ENCODE assay signal across 8 mouse cellular contexts in the genomic region with DNA sequence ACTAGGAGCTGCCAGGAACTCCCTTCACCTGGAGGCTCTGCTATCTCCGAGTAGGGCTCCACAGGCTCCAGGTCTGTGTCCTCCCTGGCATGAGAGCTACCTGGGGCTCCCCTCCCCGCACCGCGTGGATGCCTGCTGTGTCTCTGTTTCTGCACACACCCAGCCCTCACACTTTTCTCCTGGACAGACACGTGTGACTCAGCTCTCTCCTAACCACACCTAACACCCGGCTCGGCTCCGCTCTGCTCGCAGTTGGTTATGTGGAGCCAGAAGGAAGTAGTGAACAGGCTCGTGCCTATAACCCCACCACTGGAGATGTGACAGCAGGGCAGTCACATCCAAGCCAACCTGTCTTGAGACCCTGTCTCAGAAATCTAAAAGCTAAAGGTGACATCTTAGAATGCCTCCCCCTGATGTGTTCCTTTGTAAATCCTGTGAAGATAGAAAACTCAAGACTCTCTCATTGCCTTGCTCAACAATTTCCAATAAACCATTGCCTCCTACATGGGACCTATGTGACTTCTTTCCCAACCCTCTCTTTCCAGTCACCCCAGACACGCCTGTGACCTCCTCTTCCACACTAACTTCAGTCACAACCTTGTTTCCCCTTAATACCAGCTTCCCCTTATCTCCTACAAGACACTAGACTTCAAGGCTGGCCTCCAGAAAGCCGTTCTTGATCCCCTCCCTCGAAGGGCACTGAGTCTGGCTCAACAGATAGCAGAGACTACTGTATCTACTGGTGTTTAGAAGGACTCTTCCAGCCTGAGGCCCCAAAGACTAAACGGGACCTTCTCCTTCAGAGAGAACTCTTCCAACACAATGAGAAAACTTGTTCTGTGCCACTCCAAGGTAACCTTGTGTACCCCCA. TPM values are rescaled to one million over a fixed set of nuclear protein-coding genes. Genes with fewer than 3 reads are reported as not detected.
A peak's percentile ranks its signal among the peaks of the same experiment; 100 is the strongest.
DNase-seq lines count a peak whose midpoint lies in the region; ATAC-seq lines count a peak whose summit lies in the region.

No protein-coding gene starts in this region.

- no peak for DNase-seq in heart, adult 9 months (ENCODE audit: low spot score in 2 of 2)
- peak; percentile 2 for DNase-seq in thymus, postnatal 14 days
- DNase-seq in thymus, adult 18-20 months, result no peak
- DNase-seq in spleen, postnatal 4 days (ENCODE audit: low spot score in 2 of 2), result peak; percentile 71 to 76
- no peak for DNase-seq in embryo, embryonic 11 days
- no peak for DNase-seq in urinary bladder, adult 18-20 months (ENCODE audit: low spot score in 2 of 2)

- H3K4me3 ChIP-seq in heart, embryonic 12.5 days, result no peak overlapping the region
- H3K4me3 ChIP-seq in intestine, embryonic 16.5 days (ENCODE audit: low read length), result no peak overlapping the region; the same call in 1 of the 2 replicates

- no peak for ATAC-seq in heart, embryonic 12.5 days (ENCODE audit: insufficient number of reproducible peaks, low FRiP score)
- peak; percentile 33 for ATAC-seq in intestine, embryonic 16.5 days

- peaks cover 27% of the 10 kb centered on the region for H3K36me3 ChIP-seq in heart, embryonic 12.5 days
- 0 out of 2 replicates have a peak, but pooled peaks cover 8% of the 10 kb centered on the region for H3K36me3 ChIP-seq in intestine, embryonic 16.5 days (ENCODE audit: control insufficient read depth, insufficient read depth, low read length)

- H3K9ac ChIP-seq in heart, embryonic 12.5 days, result 0 out of 2 replicates have a peak overlapping the region, but pooled peaks have one; percentile 18
- peak overlapping the region; percentile 29; the same call in 1 of the 2 replicates for H3K9ac ChIP-seq in intestine, embryonic 16.5 days (ENCODE audit: low read depth, low read length)

- H3K27ac ChIP-seq in heart, embryonic 12.5 days (ENCODE audit: poor library complexity, severe bottlenecking), result peak overlapping the region; percentile 14; the same call in 1 of the 2 replicates
- H3K27ac ChIP-seq in intestine, embryonic 16.5 days (ENCODE audit: low read length), result peak overlapping the region; percentile 66

- 23% methylated on average over 14 of the region's 14 CpGs for WGBS in heart, embryonic 12.5 days
- WGBS in intestine, embryonic 16.5 days, result 27% methylated on average over 14 of the region's 14 CpGs

- peaks cover 51% of the 10 kb centered on the region for H3K4me1 ChIP-seq in heart, embryonic 12.5 days (replicated peaks)
- H3K4me1 ChIP-seq in intestine, embryonic 16.5 days (ENCODE audit: control insufficient read depth, insufficient read depth, low read length), result peaks cover 29% of the 10 kb centered on the region

- peaks cover 97% of the 10 kb centered on the region for H3K27me3 ChIP-seq in heart, embryonic 12.5 days (replicated peaks)
- peaks cover 39% of the 10 kb centered on the region for H3K27me3 ChIP-seq in intestine, embryonic 16.5 days (replicated peaks; ENCODE audit: control insufficient read depth, insufficient read depth, low read length)

- H3K9me3 ChIP-seq in heart, embryonic 12.5 days (replicated peaks), result no peaks in the 10 kb centered on the region
- H3K9me3 ChIP-seq in intestine, embryonic 16.5 days (ENCODE audit: control insufficient read depth, low read length), result no peaks in the 10 kb centered on the region

- peak overlapping the region; percentile 78 for H3K4me2 ChIP-seq in heart, embryonic 12.5 days
- H3K4me2 ChIP-seq in intestine, embryonic 16.5 days (ENCODE audit: low read depth, low read length), result peak overlapping the region; percentile 63

RNA-seq across cellular contexts. Expression of a gene that starts 11.0 kb away (rescaled TPM):
- polyA plus RNA-seq in heart, embryonic 12.5 days (2016; fragmentation: Nextera tagmentation; extraction: Ambion mirVana), result 7.2 and 7.6 TPM in 2 replicates
- 9.1 and 9.8 TPM in 2 replicates for polyA plus RNA-seq in intestine, embryonic 16.5 days (2015; fragmentation: Nextera tagmentation; extraction: Ambion mirVana)

RNA-seq across cellular contexts. Expression of a gene that starts 11.8 kb away (rescaled TPM):
- 12.0 and 13.4 TPM in 2 replicates for polyA plus RNA-seq in heart, embryonic 12.5 days (2016; fragmentation: Nextera tagmentation; extraction: Ambion mirVana)
- 13.2 and 13.6 TPM in 2 replicates for polyA plus RNA-seq in intestine, embryonic 16.5 days (2015; fragmentation: Nextera tagmentation; extraction: Ambion mirVana)

RNA-seq across cellular contexts. Expression of a gene that starts 12.9 kb away (rescaled TPM):
- polyA plus RNA-seq in heart, embryonic 12.5 days (2016; fragmentation: Nextera tagmentation; extraction: Ambion mirVana), result 9.9 and 10.0 TPM in 2 replicates
- 17.3 and 18.9 TPM in 2 replicates for polyA plus RNA-seq in intestine, embryonic 16.5 days (2015; fragmentation: Nextera tagmentation; extraction: Ambion mirVana)

RNA-seq across cellular contexts. Expression of a gene that starts 23.4 kb away (rescaled TPM):
- 97.7 and 116 TPM in 2 replicates for polyA plus RNA-seq in heart, embryonic 12.5 days (2016; fragmentation: Nextera tagmentation; extraction: Ambion mirVana)
- polyA plus RNA-seq in intestine, embryonic 16.5 days (2015; fragmentation: Nextera tagmentation; extraction: Ambion mirVana), result 127 and 132 TPM in 2 replicates

RNA-seq across cellular contexts. Expression of a gene that starts 25.8 kb away (rescaled TPM):
- polyA plus RNA-seq in heart, embryonic 12.5 days (2016; fragmentation: Nextera tagmentation; extraction: Ambion mirVana), result 4.3 and 4.4 TPM in 2 replicates
- polyA plus RNA-seq in intestine, embryonic 16.5 days (2015; fragmentation: Nextera tagmentation; extraction: Ambion mirVana), result 16.2 and 16.3 TPM in 2 replicates

Comparison
In these comparisons a context has a peak if more than half of its experiments do, and no peak if none do; other contexts are left out.
1. DNase-seq: peak in thymus, postnatal 14 days (single experiment) and spleen, postnatal 4 days (2 of 2); none in heart, adult 9 months (0 of 2), thymus, adult 18-20 months (0 of 2), embryo, embryonic 11 days (single experiment) and urinary bladder, adult 18-20 months (0 of 2).